Mouse (Mus musculus) spleen, adult 2 months (tissue): Measurements from ENCODE around the gene Pdcd11.

Experiments
- CTCF ChIP-seq: fragments of 200-500 bp; IDR thresholded peaks from 2 replicates; pipeline ENCODE4 v1.5.1; 2011; ENCODE audit warnings: mild to moderate bottlenecking, inconsistent platforms; ENCODE audit not compliant: insufficient read depth, insufficient read length, insufficient replicate concordance; ENCODE audit errors: extremely low read depth
- POLR2A ChIP-seq: fragments of 200-500 bp; IDR thresholded peaks from 2 replicates; pipeline ENCODE4 v1.6.1; 2011; ENCODE audit warnings: low read depth, low read length, inconsistent platforms

- TF ChIP-seq CTCF (no peak), POLR2A (no peak)
Observed at GRCm38 (mm10) chr19:47101080-47101479, 10.5 kb downstream of the Pdcd11 start.
